In genomic region chr19:57610058-57610475, GRCm38 (mm10) we compare ENCODE assay signal across 8 mouse cellular contexts. TPM values are rescaled to one million over a fixed set of nuclear protein-coding genes. Genes with fewer than 3 reads are reported as not detected.
DNase-seq lines count a peak whose midpoint lies in the region; ATAC-seq and TF ChIP-seq lines count a peak whose summit lies in the region.

No protein-coding gene starts in this region.

- H3K79me2 ChIP-seq in heart, adult 2 months (replicated peaks; ENCODE audit: control insufficient read depth, insufficient read depth, low read length), result no peaks in the 10 kb centered on the region

- no peak; the same call in none of the 2 replicates for ATAC-seq in hindbrain, embryonic 16.5 days
- ATAC-seq in megakaryocyte-erythroid progenitor cell, adult 5-6 weeks (replicated peaks; ENCODE audit: low FRiP score, low TSS enrichment, poor library complexity, severe bottlenecking), result peak; percentile 24

- intact Hi-C loops in heart, adult 2 months (cut with DNase I), result loop anchor here (5.0 to 10.0 kb wide), 2 partner anchors 205 to 248 kb away; partner anchors contain the start of gene Fam160b1

- H3K4me2 ChIP-seq in hindbrain, embryonic 16.5 days (ENCODE audit: low read length), result peak overlapping the region; percentile 99

- H3K36me3 ChIP-seq in heart, adult 2 months (ENCODE audit: control insufficient read depth, insufficient read depth, low read length), result no peaks in the 10 kb centered on the region; the same call in 1 of the 2 replicates
- no peaks in the 10 kb centered on the region for H3K36me3 ChIP-seq in E14TG2a.4 (ENCODE audit: insufficient read depth, low read length)
- no peaks in the 10 kb centered on the region; the same call in 1 of the 2 replicates for H3K36me3 ChIP-seq in embryonic facial prominence, embryonic 10.5 days (replicated peaks)
- no peaks in the 10 kb centered on the region for H3K36me3 ChIP-seq in hindbrain, embryonic 16.5 days (ENCODE audit: control insufficient read depth, insufficient read depth, low read length)

- no peak for TF ChIP-seq POLR2A in heart, adult 2 months (IDR thresholded peaks at IDR 0.05; ENCODE audit: insufficient read depth, low read depth, low read length)

- no peak for DNase-seq in heart, adult 2 months
- no peak for DNase-seq in heart, postnatal 4 days
- DNase-seq in embryonic facial prominence, embryonic 10.5 days (ENCODE audit: low spot score), result peak; percentile 78
- DNase-seq in thymus, postnatal 0 days (ENCODE audit: low spot score), result peak; percentile 60
- DNase-seq in left cerebral cortex, adult 8-10 months (ENCODE audit: low spot score in 2 of 2), result no peak

- H3K9me3 ChIP-seq in E14TG2a.4 (ENCODE audit: low read length), result no peaks in the 10 kb centered on the region
- H3K9me3 ChIP-seq in embryonic facial prominence, embryonic 10.5 days, result no peaks in the 10 kb centered on the region
- peaks cover 3% of the 10 kb centered on the region; the same call in 1 of the 2 replicates for H3K9me3 ChIP-seq in hindbrain, embryonic 16.5 days (ENCODE audit: control insufficient read depth, low read length)

- H3K4me3 ChIP-seq in heart, adult 2 months, result peak overlapping the region; percentile 95
- H3K4me3 ChIP-seq in E14TG2a.4 (replicated peaks; ENCODE audit: low read length), result peak overlapping the region; percentile 96
- peak overlapping the region; percentile 97 for H3K4me3 ChIP-seq in embryonic facial prominence, embryonic 10.5 days
- H3K4me3 ChIP-seq in hindbrain, embryonic 16.5 days (ENCODE audit: low read length), result peak overlapping the region; percentile 94

- H3K27me3 ChIP-seq in heart, adult 2 months (ENCODE audit: control insufficient read depth, insufficient read depth, low read length), result no peaks in the 10 kb centered on the region
- H3K27me3 ChIP-seq in E14TG2a.4 (ENCODE audit: insufficient read depth, low read length), result peaks cover 41% of the 10 kb centered on the region
- no peaks in the 10 kb centered on the region for H3K27me3 ChIP-seq in embryonic facial prominence, embryonic 10.5 days (replicated peaks; ENCODE audit: low read depth, poor library complexity, severe bottlenecking)
- no peaks in the 10 kb centered on the region for H3K27me3 ChIP-seq in hindbrain, embryonic 16.5 days (replicated peaks; ENCODE audit: control insufficient read depth, insufficient read depth, low read length)

- H3K27ac ChIP-seq in heart, adult 2 months, result peak overlapping the region; percentile 99
- H3K27ac ChIP-seq in embryonic facial prominence, embryonic 10.5 days (replicated peaks), result peak overlapping the region; percentile 98
- H3K27ac ChIP-seq in hindbrain, embryonic 16.5 days (ENCODE audit: low read depth, low read length), result peak overlapping the region; percentile 97

- TF ChIP-seq EP300 in heart, adult 2 months (IDR thresholded peaks at IDR 0.05; ENCODE audit: insufficient read depth, low read depth, low read length), result no peak

- H3K4me1 ChIP-seq in heart, adult 2 months (ENCODE audit: control insufficient read depth, insufficient read depth, low read length), result peaks cover 2% of the 10 kb centered on the region; the same call in 1 of the 2 replicates
- H3K4me1 ChIP-seq in E14TG2a.4 (replicated peaks; ENCODE audit: low read depth, low read length), result peaks cover 18% of the 10 kb centered on the region
- H3K4me1 ChIP-seq in embryonic facial prominence, embryonic 10.5 days, result peaks cover 42% of the 10 kb centered on the region
- H3K4me1 ChIP-seq in hindbrain, embryonic 16.5 days (ENCODE audit: control insufficient read depth, insufficient read depth, low read depth, low read length), result peaks cover 15% of the 10 kb centered on the region

- H3K9ac ChIP-seq in heart, adult 2 months (ENCODE audit: low read depth, low read length), result peak overlapping the region; percentile 100
- H3K9ac ChIP-seq in hindbrain, embryonic 16.5 days (ENCODE audit: low read depth, low read length), result peak overlapping the region; percentile 95

- no peak for TF ChIP-seq CTCF in heart, adult 2 months (IDR thresholded peaks at IDR 0.05)
- TF ChIP-seq CTCF in E14TG2a.4 (conservative IDR thresholded peaks at IDR 0.05; ENCODE audit: low read length), result no peak

- WGBS in heart, adult 2 months, result 0% methylated on average over 21 of the region's 21 CpGs
- WGBS in embryonic facial prominence, embryonic 10.5 days, result under 1% methylated on average over 21 of the region's 21 CpGs
- WGBS in hindbrain, embryonic 16.5 days, result 0% methylated on average over 21 of the region's 21 CpGs

RNA-seq across cellular contexts. Expression of gene Atrnl1, which starts 0.8 kb away (rescaled TPM):
- total RNA-seq in heart, adult 2 months (2021), result 10 to 100 TPM; 13.4 to 14.2 TPM
- 6.3 and 10.0 TPM in 2 replicates for polyA plus RNA-seq in heart, adult 2 months (2012; rRNA removed)
- total RNA-seq in heart, postnatal 4 days (2021), result 10 to 100 TPM; 24.9 to 25.6 TPM
- polyA plus RNA-seq in embryonic facial prominence, embryonic 10.5 days (2016; fragmentation: Nextera tagmentation; extraction: Ambion mirVana), result 4.0 and 4.3 TPM in 2 replicates
- polyA plus RNA-seq in hindbrain, embryonic 16.5 days (2015; fragmentation: Nextera tagmentation; extraction: Ambion mirVana), result 5.3 and 6.5 TPM in 2 replicates
- total RNA-seq in megakaryocyte-erythroid progenitor cell, adult 5-6 weeks (2014; fragmentation: Nextera tagmentation), result 1.7 and 3.5 TPM in 2 replicates
- total RNA-seq in megakaryocyte-erythroid progenitor cell, adult 5-6 weeks (2017), result 1.4 and 2.4 TPM in 2 replicates
- polyA plus RNA-seq in thymus, postnatal 0 days (2015; fragmentation: Nextera tagmentation; extraction: Ambion mirVana), result 2.4 and 3.0 TPM in 2 replicates
- 10 to 100 TPM; 89.3 to 99.2 (median 94.1) TPM for total RNA-seq in left cerebral cortex, adult 8-10 months (2022)

Comparison
In these comparisons a context has a peak if more than half of its experiments do, and no peak if none do; other contexts are left out.
1. DNase-seq: peak in embryonic facial prominence, embryonic 10.5 days (single experiment) and thymus, postnatal 0 days (single experiment); none in heart, adult 2 months (0 of 2), heart, postnatal 4 days (single experiment) and left cerebral cortex, adult 8-10 months (0 of 2).
2. Peak in every context shown above with its lines, with median percentiles within 50 percentile points of each other: H3K27ac ChIP-seq and H3K4me3 ChIP-seq.